Mouse (Mus musculus): ENCODE results near the gene Prkag3.

GRCm38 (mm10) chr1:74770727-74771466 lies 21.9 kb upstream of the Prkag3 start:
- TF ChIP-seq POLR2A (IDR thresholded peaks at IDR 0.05; ENCODE audit: insufficient read length, low read depth) (no peak), USF1 (IDR thresholded peaks at IDR 0.05; ENCODE audit: low read depth) (no peak), REST (IDR thresholded peaks at IDR 0.05; ENCODE audit: insufficient read depth, insufficient read length) (no peak), MYOG (IDR thresholded peaks at IDR 0.05; ENCODE audit: control insufficient read depth in 1 of 3, insufficient read depth in 1 of 3, insufficient read length in 2 of 3, low read depth in 2 of 3) (no peak), E2F4 (IDR thresholded peaks at IDR 0.05; ENCODE audit: insufficient read depth) (no peak), CEBPB (IDR thresholded peaks at IDR 0.05; ENCODE audit: insufficient read depth, poor library complexity, severe bottlenecking) (no peak), TCF12 (IDR thresholded peaks at IDR 0.05; ENCODE audit: insufficient read depth, poor library complexity, severe bottlenecking) (no peak), SRF (IDR thresholded peaks at IDR 0.05; ENCODE audit: control insufficient read depth, insufficient read length, low read depth) (no peak), MYOD1 (IDR thresholded peaks at IDR 0.05; ENCODE audit: control insufficient read depth in 1 of 3, insufficient read length in 2 of 3, low read depth in 2 of 3) (no peak)
